Mouse (Mus musculus): ENCODE results near the gene Zc3h18.

DNA sequence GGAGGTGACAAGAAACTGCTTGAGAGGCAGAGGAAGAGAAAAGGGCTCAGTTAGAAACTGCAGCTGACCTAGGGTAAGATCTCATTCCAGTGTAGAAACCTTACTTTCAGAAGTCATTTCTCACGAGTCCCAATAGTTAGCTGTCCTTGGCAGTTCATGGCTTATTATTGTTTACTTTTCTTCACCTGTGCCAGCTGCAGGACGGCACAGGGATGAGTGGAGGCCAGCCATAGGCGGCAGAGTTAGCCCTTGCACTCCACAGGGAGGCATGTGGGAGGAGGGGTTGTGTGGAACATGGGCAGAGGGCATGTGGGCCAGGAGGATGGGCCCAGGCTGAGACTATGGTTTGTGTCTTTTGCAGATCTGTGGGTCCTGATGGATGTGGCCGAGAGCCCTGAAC, 6.6 kb downstream of the Zc3h18 start:
- no peak for TF ChIP-seq CTCF (IDR thresholded peaks at IDR 0.05; ENCODE audit: extremely low read depth, insufficient read length, insufficient replicate concordance, low read depth, low read length)
- TF ChIP-seq POLR2A (IDR thresholded peaks at IDR 0.05; ENCODE audit: low read depth, low read length), result no peak

Data from small intestine, adult 2 months (tissue).